Mouse (Mus musculus) thymus, adult 2 months (tissue): ENCODE measurements around the gene Dclk2.

Source experiments
- CTCF ChIP-seq: fragments of 200-500 bp; IDR thresholded peaks from 2 replicates; pipeline ENCODE4 v1.5.1; 2012; ENCODE audit warnings: mild to moderate bottlenecking, control low read depth, low read length, moderate library complexity, borderline replicate concordance; ENCODE audit not compliant: control insufficient read depth, poor library complexity, insufficient read depth; ENCODE audit errors: extremely low read depth
- POLR2A ChIP-seq: fragments of 200-500 bp; IDR thresholded peaks from 2 replicates; pipeline ENCODE4 v1.6.1; 2012; ENCODE audit warnings: mild to moderate bottlenecking, low read length, control low read depth, moderate library complexity; ENCODE audit not compliant: control insufficient read depth, poor library complexity, insufficient read depth; ENCODE audit errors: extremely low read depth

- no peak for TF ChIP-seq POLR2A
- no peak for TF ChIP-seq CTCF
These were observed 119.8 kb downstream of the Dclk2 start for GRCm38 (mm10) chr3:86800841-86801240.
